Mouse (Mus musculus): ENCODE results near the gene Slc43a3. TPM values are rescaled to one million over a fixed set of nuclear protein-coding genes. Genes with fewer than 3 reads are reported as not detected.

The Slc43a3 gene
- polyA plus RNA-seq, 1 experiment, result 10.1 TPM

DNA sequence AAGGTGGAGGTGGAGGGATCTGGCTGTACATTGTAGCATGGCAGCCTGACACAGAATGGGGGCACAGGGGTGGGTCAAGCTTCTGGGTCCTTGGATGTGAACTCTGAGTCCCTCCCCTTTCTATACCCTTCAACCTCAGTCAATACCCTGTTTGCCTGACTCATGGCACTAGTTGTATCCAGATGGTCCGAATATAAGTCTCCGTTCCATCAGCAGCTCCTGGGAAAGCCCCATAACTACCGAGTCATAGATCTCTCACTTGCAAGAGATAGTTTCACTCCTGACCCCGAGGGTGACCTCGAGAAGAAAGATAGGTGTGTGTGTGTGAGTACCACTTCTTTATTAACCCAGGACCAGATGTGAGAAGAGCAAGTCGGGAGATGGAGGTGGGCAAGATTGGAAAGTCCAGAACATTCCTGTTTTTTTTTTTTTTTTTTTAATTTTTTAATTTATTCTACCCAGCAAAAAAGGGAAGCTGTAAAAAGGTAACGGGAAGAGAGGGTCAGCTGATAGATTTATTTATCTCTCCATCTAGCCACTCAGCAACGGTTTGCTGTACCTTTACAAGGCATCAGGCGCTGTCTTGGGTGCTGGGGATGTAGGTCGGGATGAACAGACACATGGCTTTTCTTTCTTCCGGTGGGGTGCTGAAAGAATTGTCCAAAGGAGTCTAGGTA, 22.3 kb downstream of the Slc43a3 start:
- TF ChIP-seq CTCF (IDR thresholded peaks at IDR 0.05; ENCODE audit: borderline replicate concordance, extremely low read depth, insufficient read depth, insufficient read length), result no peak
- no peak for TF ChIP-seq POLR2A (IDR thresholded peaks at IDR 0.05; ENCODE audit: borderline replicate concordance, extremely low read depth, insufficient read depth, insufficient read length, poor library complexity, severe bottlenecking)
- no peak for DNase-seq (ENCODE audit: low read depth)

DNA sequence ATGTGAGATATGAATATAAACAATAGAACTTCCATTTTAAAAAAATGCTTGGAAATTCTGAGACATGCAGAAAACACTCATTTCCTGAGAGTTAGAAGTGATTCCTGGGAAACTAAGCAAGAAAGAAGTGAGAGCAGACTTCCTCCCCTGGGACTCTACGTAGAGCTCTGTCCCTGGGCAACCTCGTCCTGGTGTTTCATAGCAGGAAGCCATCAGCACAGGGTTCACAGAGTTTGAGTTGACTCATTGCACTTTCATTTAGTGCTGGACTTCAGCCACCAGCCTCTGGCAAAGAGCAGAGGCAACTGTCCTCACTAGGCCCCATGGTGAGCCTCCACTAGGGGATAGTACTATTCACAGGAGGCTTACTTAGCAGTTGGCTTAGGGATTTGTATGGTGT, 24.9 kb downstream of the Slc43a3 start:
- TF ChIP-seq POLR2A (IDR thresholded peaks at IDR 0.05; ENCODE audit: borderline replicate concordance, extremely low read depth, insufficient read depth, insufficient read length, poor library complexity, severe bottlenecking), result no peak
- TF ChIP-seq CTCF (IDR thresholded peaks at IDR 0.05; ENCODE audit: borderline replicate concordance, extremely low read depth, insufficient read depth, insufficient read length), result no peak
- no peak for DNase-seq (ENCODE audit: low read depth)

DNA sequence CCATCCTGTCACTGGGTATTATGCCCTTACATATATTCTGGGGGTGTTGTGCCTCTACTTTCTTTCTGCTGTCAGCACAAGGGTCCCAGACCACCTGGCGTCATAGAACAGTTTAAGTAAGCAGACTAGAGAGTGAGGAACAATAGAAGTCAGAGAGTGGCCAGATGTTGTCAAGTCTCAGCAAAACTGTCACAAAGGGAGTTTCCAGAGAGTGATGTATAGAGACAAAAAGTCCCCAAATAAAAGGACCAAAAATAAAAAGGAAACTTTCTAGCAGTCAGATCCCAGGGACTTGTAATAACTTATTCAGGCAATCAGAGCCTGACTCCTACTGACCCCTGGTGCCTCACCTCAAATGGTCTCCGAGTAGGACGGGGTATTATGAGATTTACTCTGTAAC, 25.5 kb downstream of the Slc43a3 start:
- DNase-seq (ENCODE audit: low read depth), result no peak
- TF ChIP-seq POLR2A (IDR thresholded peaks at IDR 0.05; ENCODE audit: borderline replicate concordance, extremely low read depth, insufficient read depth, insufficient read length, poor library complexity, severe bottlenecking), result no peak
- no peak for TF ChIP-seq CTCF (IDR thresholded peaks at IDR 0.05; ENCODE audit: borderline replicate concordance, extremely low read depth, insufficient read depth, insufficient read length)

DNA sequence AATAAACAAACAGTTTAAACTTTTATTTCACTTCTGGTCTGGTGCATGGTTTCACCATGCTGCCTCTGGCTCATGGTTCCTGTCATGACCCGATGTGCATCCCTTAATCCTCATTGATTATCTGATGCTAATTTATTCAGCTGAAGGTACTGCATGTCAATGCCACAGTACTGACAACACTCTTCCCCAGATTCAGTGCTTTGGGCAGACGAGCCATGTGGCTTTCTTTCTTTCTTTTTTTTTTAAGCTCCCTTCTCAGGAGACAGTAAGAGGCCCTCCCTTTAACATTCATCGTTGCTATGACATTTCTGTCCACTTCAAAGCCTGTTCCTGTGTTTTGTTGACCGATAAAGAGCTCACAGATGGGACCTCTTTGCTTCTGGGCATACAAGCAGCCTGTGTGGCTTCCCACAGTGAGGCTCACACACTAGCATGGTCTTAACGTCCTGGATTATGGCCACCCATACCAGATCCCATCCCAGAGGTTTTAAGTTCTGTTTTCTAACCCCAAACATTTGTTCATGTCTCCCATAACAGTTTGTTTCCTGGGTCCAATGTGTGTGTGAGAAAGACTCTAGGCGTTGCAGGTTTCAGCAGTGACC, 26.6 kb downstream of the Slc43a3 start:
- TF ChIP-seq POLR2A (IDR thresholded peaks at IDR 0.05; ENCODE audit: borderline replicate concordance, extremely low read depth, insufficient read depth, insufficient read length, poor library complexity, severe bottlenecking) (no peak), CTCF (IDR thresholded peaks at IDR 0.05; ENCODE audit: borderline replicate concordance, extremely low read depth, insufficient read depth, insufficient read length) (no peak)
- DNase-seq (ENCODE audit: low read depth), result peak; percentile 34

DNA sequence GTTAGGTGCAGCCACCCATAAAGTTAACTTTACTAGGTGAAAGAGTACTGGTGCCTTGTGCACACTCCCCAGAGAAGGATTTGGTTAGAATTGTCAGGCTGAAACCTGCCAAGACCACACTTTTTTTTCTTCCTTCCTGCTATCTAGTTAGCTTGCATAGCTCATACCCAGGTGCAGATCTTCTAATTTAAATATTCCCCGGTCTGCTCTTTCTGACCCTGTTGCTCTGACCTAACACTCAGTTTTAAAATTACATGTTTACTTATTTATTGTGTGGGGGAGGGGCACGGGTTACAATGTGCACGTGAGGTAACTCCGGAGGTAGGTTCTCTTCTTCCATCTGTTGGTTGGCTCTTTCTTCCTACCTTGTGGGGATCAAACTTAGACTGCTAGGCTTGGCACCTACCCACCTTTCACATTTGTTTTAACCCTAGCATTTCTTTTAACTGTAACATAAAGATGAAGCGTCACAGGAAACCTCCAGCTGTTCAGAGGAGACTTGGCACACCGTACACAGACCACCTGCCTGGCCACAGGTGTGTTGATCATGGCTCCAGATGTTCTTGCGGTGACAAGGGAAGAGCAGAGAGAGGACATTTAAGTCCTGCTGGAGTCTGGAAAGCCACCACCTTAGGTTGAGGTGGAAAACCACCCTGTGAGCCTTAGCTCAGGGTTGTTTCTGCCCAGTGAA, 27.9 kb downstream of the Slc43a3 start:
- no peak for TF ChIP-seq POLR2A (IDR thresholded peaks at IDR 0.05; ENCODE audit: borderline replicate concordance, extremely low read depth, insufficient read depth, insufficient read length, poor library complexity, severe bottlenecking)
- no peak for TF ChIP-seq CTCF (IDR thresholded peaks at IDR 0.05; ENCODE audit: borderline replicate concordance, extremely low read depth, insufficient read depth, insufficient read length)
- no peak for DNase-seq (ENCODE audit: low read depth)

DNA sequence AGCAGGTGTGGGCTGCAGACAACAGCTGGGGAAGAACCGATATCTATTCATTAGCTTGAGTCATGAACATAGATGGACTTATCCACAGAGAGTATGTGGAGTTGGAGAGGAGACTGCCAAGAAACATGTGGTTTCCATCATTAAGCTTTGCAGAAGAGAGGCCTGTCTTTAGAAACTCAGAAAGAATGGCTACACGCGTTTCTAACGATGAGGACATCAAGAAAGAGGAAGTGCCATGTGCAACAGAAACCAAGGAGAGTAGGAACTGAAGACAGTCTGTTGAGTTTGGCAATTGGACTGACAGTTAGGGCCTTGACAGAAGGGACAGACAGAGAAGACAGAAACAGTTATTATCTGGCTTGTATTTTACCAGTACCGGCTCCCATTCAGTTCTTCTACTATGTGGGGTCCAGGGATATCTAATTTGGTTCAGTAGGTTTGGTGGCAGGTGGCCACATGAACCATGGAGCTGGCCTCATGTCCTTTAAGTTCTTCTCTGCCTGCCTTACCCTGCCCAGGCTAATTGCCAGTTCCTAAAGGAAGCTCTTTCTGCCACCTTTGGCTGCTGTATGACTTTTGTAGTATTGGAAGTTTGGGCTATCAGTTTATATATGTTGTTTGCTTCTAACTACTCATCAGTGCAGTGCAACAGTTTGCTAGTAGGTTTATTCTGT, 31.1 kb downstream of the Slc43a3 start:
- no peak for DNase-seq (ENCODE audit: low read depth)
- TF ChIP-seq CTCF (IDR thresholded peaks at IDR 0.05; ENCODE audit: borderline replicate concordance, extremely low read depth, insufficient read depth, insufficient read length) (no peak), POLR2A (IDR thresholded peaks at IDR 0.05; ENCODE audit: borderline replicate concordance, extremely low read depth, insufficient read depth, insufficient read length, poor library complexity, severe bottlenecking) (no peak)

DNA sequence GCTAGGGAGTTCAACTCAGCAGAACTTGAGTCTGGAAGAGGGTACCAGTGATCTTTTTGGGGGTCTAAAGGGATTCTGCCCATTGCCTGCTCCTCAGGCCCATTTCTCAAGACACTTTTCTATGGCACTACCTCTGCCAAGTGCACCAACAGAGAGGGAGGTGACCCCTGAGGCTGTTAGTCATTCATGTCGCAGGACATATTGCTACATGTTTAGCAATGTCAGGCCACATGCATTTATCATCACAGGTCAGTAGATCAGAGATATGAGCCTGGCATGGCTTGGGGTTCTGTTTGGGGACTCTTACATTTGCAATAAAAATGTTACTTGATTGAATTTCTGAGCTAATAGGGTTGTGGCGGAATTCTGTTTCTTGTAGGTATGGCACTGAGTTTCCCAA, 39.2 kb downstream of the Slc43a3 start:
- TF ChIP-seq CTCF (IDR thresholded peaks at IDR 0.05; ENCODE audit: borderline replicate concordance, extremely low read depth, insufficient read depth, insufficient read length) (no peak), POLR2A (IDR thresholded peaks at IDR 0.05; ENCODE audit: borderline replicate concordance, extremely low read depth, insufficient read depth, insufficient read length, poor library complexity, severe bottlenecking) (no peak)

DNA sequence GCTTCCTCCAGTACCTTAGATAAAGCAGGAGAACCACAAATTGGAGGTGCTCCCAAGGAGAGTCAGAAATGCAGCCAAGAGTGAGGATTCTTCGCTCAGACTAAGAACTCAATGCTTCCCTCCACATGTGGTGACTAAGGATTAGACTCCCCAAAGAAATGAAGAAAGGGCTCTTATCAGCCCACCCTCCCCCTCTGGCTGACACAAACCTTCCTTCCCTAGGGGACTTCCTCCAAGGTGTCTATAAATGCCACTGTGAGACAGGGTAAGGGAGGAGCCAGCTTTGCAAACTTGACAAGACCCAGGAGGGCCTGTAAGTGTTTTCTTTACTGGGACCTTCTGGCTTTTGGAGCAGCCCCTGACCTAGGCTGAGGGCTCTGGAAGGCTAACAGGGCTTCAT, 43.8 kb downstream of the Slc43a3 start, which contains the start of gene Prg2:
Prg2 (plus strand) TSS at position 274 of the 400 bp plus-strand sequence.
- no peak for TF ChIP-seq POLR2A (IDR thresholded peaks at IDR 0.05; ENCODE audit: borderline replicate concordance, extremely low read depth, insufficient read depth, insufficient read length, poor library complexity, severe bottlenecking)
- no peak for TF ChIP-seq CTCF (IDR thresholded peaks at IDR 0.05; ENCODE audit: borderline replicate concordance, extremely low read depth, insufficient read depth, insufficient read length)
- no peak for DNase-seq (ENCODE audit: low read depth)

More for the DNA sequence above, 39.2 kb downstream of the Slc43a3 start:
- no peak for DNase-seq (ENCODE audit: low read depth)

DNA sequence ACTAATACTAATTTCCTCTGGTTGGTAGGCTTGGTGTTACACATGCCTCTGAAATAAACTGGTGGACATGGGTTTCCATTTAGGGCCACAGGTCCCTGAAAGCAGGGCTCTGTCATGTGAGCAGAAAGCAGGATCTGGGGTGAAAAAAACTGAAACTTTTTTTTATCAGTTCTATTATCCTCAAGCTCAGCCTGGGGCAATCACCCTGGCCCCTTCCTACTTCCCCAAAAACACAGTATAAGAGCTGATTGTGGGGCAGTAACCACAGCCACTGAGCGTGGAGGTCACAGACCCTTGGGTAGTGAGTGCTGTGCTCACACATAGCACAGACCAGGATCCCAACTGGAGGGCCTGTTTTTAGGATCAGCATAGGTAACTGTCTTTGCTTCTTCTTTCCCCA, 51.6 kb downstream of the Slc43a3 start, which contains the start of gene Prg3:
Prg3 (plus strand) TSS at position 286 of the 400 bp plus-strand sequence.
- no peak for DNase-seq (ENCODE audit: low read depth)
- TF ChIP-seq CTCF (IDR thresholded peaks at IDR 0.05; ENCODE audit: borderline replicate concordance, extremely low read depth, insufficient read depth, insufficient read length) (no peak), POLR2A (IDR thresholded peaks at IDR 0.05; ENCODE audit: borderline replicate concordance, extremely low read depth, insufficient read depth, insufficient read length, poor library complexity, severe bottlenecking) (no peak)

DNA sequence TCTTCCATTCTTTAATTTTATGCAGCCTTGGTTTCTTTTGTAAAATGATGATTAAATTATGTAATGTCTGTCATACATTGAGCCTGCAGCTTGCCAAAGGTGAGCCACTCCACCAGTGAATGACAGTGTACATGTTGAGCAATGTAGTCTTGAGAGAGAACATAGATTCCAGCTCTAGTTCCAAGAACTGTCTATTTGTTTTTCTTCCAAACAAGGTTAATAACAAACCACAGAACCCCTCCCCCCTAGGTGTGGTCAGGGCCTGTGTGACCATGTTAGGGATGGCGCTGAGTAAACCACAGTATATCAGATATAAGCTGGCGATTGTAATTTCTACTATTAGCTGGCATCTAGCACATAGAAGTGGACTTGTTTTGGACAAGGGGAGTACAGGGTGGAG, 60.0 kb downstream of the Slc43a3 start:
- TF ChIP-seq CTCF (IDR thresholded peaks at IDR 0.05; ENCODE audit: borderline replicate concordance, extremely low read depth, insufficient read depth, insufficient read length) (no peak), POLR2A (IDR thresholded peaks at IDR 0.05; ENCODE audit: borderline replicate concordance, extremely low read depth, insufficient read depth, insufficient read length, poor library complexity, severe bottlenecking) (no peak)
- DNase-seq (ENCODE audit: low read depth), result no peak

Measured in brain, embryonic 14.5 days (tissue).